Mouse (Mus musculus) liver, adult 2 months (tissue): ENCODE measurements around the gene Fan1. TPM values are rescaled to one million over a fixed set of nuclear protein-coding genes. Genes with fewer than 3 reads are reported as not detected.

Experiments
- DNase-seq: peaks from one replicate; pipeline ENCODE4 v3.0.0-alpha.2; 2011; ENCODE audit warnings: low read depth, low spot score; ENCODE audit errors: extremely low read depth
- H3K27ac ChIP-seq: fragments of 200-500 bp; replicated peaks from 2 replicates; pipeline ENCODE4 v1.5.1; 2012; ENCODE audit warnings: low read depth, mild to moderate bottlenecking, control low read depth, inconsistent platforms, low read length; ENCODE audit not compliant: insufficient read depth
- H3K27me3 ChIP-seq: fragments of 200-500 bp; 2 replicates; pipeline ENCODE4 v1.6.1; 2012; ENCODE audit warnings: mild to moderate bottlenecking, moderate library complexity, low read length, inconsistent platforms; ENCODE audit not compliant: control insufficient read depth, insufficient read depth
- H3K36me3 ChIP-seq: fragments of 200-500 bp; 2 replicates; pipeline ENCODE4 v1.6.1; 2012; ENCODE audit warnings: low read length, inconsistent platforms; ENCODE audit not compliant: control insufficient read depth, insufficient read depth
- H3K4me1 ChIP-seq: fragments of 200-500 bp; 2 replicates; pipeline ENCODE4 v1.6.1; 2011; ENCODE audit warnings: low read length; ENCODE audit not compliant: control insufficient read depth, insufficient read depth
- H3K4me3 ChIP-seq: fragments of 200-500 bp; 2 replicates; pipeline ENCODE4 v1.5.1; 2011; ENCODE audit warnings: low read depth, mild to moderate bottlenecking, control low read depth, low read length, moderate library complexity; ENCODE audit not compliant: insufficient read depth
- H3K79me2 ChIP-seq: fragments of 200-500 bp; 2 replicates; pipeline ENCODE4 v1.6.1; 2012; ENCODE audit warnings: inconsistent platforms, mild to moderate bottlenecking, low read length, moderate library complexity; ENCODE audit not compliant: control insufficient read depth, insufficient read depth
- H3K9ac ChIP-seq: fragments of 200-500 bp; 2 replicates; pipeline ENCODE4 v1.6.1; 2012; ENCODE audit warnings: low read depth, mild to moderate bottlenecking, control low read depth, inconsistent platforms, low read length
- CTCF ChIP-seq: fragments of 200-500 bp; IDR thresholded peaks from 2 replicates; pipeline ENCODE4 v1.5.1; 2011; ENCODE audit warnings: low read depth, low read length, control low read depth
- POLR2A ChIP-seq: fragments of 200-500 bp; IDR thresholded peaks from 2 replicates; pipeline ENCODE4 v1.6.1; 2011; ENCODE audit warnings: low read length, control low read depth; ENCODE audit not compliant: insufficient read depth; ENCODE audit errors: extremely low read depth
- WGBS: fragments of 180-500 bp; shearing (Covaris S2); methylation state at CpG from one replicate; pipeline ENCODE4 v1.1.7; 2018; 5-methylcytosine and 5-hydroxymethylcytosine counted together
- polyA plus RNA-seq: library from polyadenylated mRNA; depleted of rRNA; stranded (reverse); fragments of >200 nt; gene quantifications from 2 replicates; pipeline ENCODE4 v1.2.3, GENCODE M21; 2012; rRNA removed
- total RNA-seq: library from RNA; depleted of rRNA; stranded (reverse); fragments of >200 nt; gene quantifications from 2 replicates; pipeline ENCODE4 v1.2.3, GENCODE M21; 2014; rRNA removed

The Fan1 gene
- total and polyA plus RNA-seq, 2 experiments, result 1.9 to 6.0 TPM

GRCm38 (mm10) chr7:64326892-64327291 lies 47.0 kb downstream of the Fan1 start:
- Histone ChIP-seq H3K27ac (no peak overlapping the region), H3K79me2 (no peaks in the 10 kb centered on the region), H3K36me3 (peaks cover 46% of the 10 kb centered on the region), H3K4me1 (no peaks in the 10 kb centered on the region), H3K4me3 (no peak overlapping the region), H3K9ac (no peak overlapping the region), H3K27me3 (no peaks in the 10 kb centered on the region)
- peak; percentile 49 for DNase-seq
- 4% methylated on average over 1 of the region's 1 CpGs for WGBS
- no peak for TF ChIP-seq POLR2A
- peak; percentile 87 for TF ChIP-seq CTCF

GRCm38 (mm10) chr7:64321658-64322057 lies 52.2 kb downstream of the Fan1 start:
- Histone ChIP-seq H3K36me3 (peaks cover 56% of the 10 kb centered on the region), H3K4me1 (no peaks in the 10 kb centered on the region), H3K27ac (no peak overlapping the region), H3K4me3 (no peak overlapping the region), H3K79me2 (no peaks in the 10 kb centered on the region), H3K9ac (no peak overlapping the region), H3K27me3 (no peaks in the 10 kb centered on the region)
- WGBS, result 94% methylated on average over 4 of the region's 4 CpGs
- DNase-seq, result no peak
- TF ChIP-seq CTCF, result no peak
- TF ChIP-seq POLR2A, result no peak

- no peaks in the 10 kb centered on the region for H3K79me2 ChIP-seq
- H3K4me1 ChIP-seq, result no peaks in the 10 kb centered on the region
- peaks cover 58% of the 10 kb centered on the region for H3K36me3 ChIP-seq
- DNase-seq, result no peak
- 98% methylated on average over 5 of the region's 5 CpGs for WGBS
- H3K27me3 ChIP-seq, result no peaks in the 10 kb centered on the region
- TF ChIP-seq POLR2A (no peak), CTCF (no peak)
- H3K9ac ChIP-seq, result no peak overlapping the region
- no peak overlapping the region for H3K27ac ChIP-seq
- no peak overlapping the region for H3K4me3 ChIP-seq
Observed at GRCm38 (mm10) chr7:64321125-64321524, 52.8 kb downstream of the Fan1 start.

- DNase-seq, result peak; percentile 78
- 0 out of 2 replicates have a peak, but pooled peaks cover 3% of the 10 kb centered on the region for H3K79me2 ChIP-seq
- H3K27ac ChIP-seq, result no peak overlapping the region
- peaks cover 2% of the 10 kb centered on the region; the same call in 1 of the 2 replicates for H3K4me1 ChIP-seq
- H3K9ac ChIP-seq, result no peak overlapping the region
- peaks cover 52% of the 10 kb centered on the region for H3K36me3 ChIP-seq
- no peaks in the 10 kb centered on the region for H3K27me3 ChIP-seq
- TF ChIP-seq POLR2A (no peak), CTCF (no peak)
- no peak overlapping the region for H3K4me3 ChIP-seq
- WGBS, result 32% methylated on average over 7 of the region's 7 CpGs
Observed at GRCm38 (mm10) chr7:64312811-64313210, 61.1 kb downstream of the Fan1 start.

GRCm38 (mm10) chr7:64310756-64311155 lies 63.1 kb downstream of the Fan1 start:
- no peak for DNase-seq
- Histone ChIP-seq H3K27ac (no peak overlapping the region), H3K4me1 (peaks cover 2% of the 10 kb centered on the region; the same call in 1 of the 2 replicates), H3K79me2 (0 out of 2 replicates have a peak, but pooled peaks cover 3% of the 10 kb centered on the region), H3K4me3 (no peak overlapping the region), H3K9ac (no peak overlapping the region), H3K27me3 (no peaks in the 10 kb centered on the region), H3K36me3 (peaks cover 48% of the 10 kb centered on the region)
- WGBS, result 86% methylated on average over 2 of the region's 2 CpGs
- TF ChIP-seq POLR2A (no peak), CTCF (no peak)

- TF ChIP-seq CTCF (no peak), POLR2A (no peak)
- Histone ChIP-seq H3K79me2 (0 out of 2 replicates have a peak, but pooled peaks cover 3% of the 10 kb centered on the region), H3K27me3 (no peaks in the 10 kb centered on the region), H3K27ac (no peak overlapping the region), H3K9ac (no peak overlapping the region), H3K4me1 (peaks cover 2% of the 10 kb centered on the region; the same call in 1 of the 2 replicates), H3K4me3 (no peak overlapping the region), H3K36me3 (peaks cover 51% of the 10 kb centered on the region)
- 91% methylated on average over 7 of the region's 7 CpGs for WGBS
- DNase-seq, result no peak
Observed at GRCm38 (mm10) chr7:64310241-64310640, 63.7 kb downstream of the Fan1 start.

Other genes with a start within 250 kb of the Fan1 start
- 0.60 TPM in 1 of 2 replicates, not detected in the other for gene Trpm1, start 220.3 kb downstream of the Fan1 start, total RNA-seq
- gene Trpm1, start 220.3 kb downstream of the Fan1 start, polyA plus RNA-seq, result 0.04 and 0.29 TPM in 2 replicates
- gene Mtmr10, start 86.4 kb downstream of the Fan1 start, total RNA-seq, result 18.6 and 23.1 TPM in 2 replicates
- 7.0 and 7.1 TPM in 2 replicates for gene Mtmr10, start 86.4 kb downstream of the Fan1 start, polyA plus RNA-seq
- gene Mphosph10, start 18.2 kb upstream of the Fan1 start, total RNA-seq, result 3.2 and 4.8 TPM in 2 replicates
- 0.61 and 0.91 TPM in 2 replicates for gene Mphosph10, start 18.2 kb upstream of the Fan1 start, polyA plus RNA-seq
- 90.7 and 115 TPM in 2 replicates for gene Mcee, start 18.5 kb upstream of the Fan1 start, total RNA-seq
- 41.8 and 51.3 TPM in 2 replicates for gene Mcee, start 18.5 kb upstream of the Fan1 start, polyA plus RNA-seq
- gene Apba2, start 127.6 kb upstream of the Fan1 start, total RNA-seq, result 0.27 TPM in 1 of 2 replicates, not detected in the other
- gene Apba2, start 127.6 kb upstream of the Fan1 start, polyA plus RNA-seq, result 0.11 and 0.14 TPM in 2 replicates